Mouse (Mus musculus) naive thymus-derived CD4-positive, alpha-beta T cell, adult 5 months (primary cell): Measurements from ENCODE around the gene Pik3c2g. TPM values are rescaled to one million over a fixed set of nuclear protein-coding genes. Genes with fewer than 3 reads are reported as not detected.

Experiments
- polyA plus RNA-seq: library from polyadenylated mRNA; unstranded; fragments of 100-300 nt; shearing (Covaris generic); gene quantifications from one replicate; pipeline ENCODE4 v1.2.1, GENCODE M21; 2017

Pik3c2g gene
- 0.12 TPM for polyA plus RNA-seq

GRCm38 (mm10) chr6:139586892-139587291 is at the start of gene Pik3c2g:
Pik3c2g (plus strand) TSS chr6:139587221.

Other genes with a start within 250 kb of the Pik3c2g start
- not detected for gene Rergl, start 85.2 kb upstream of the Pik3c2g start, polyA plus RNA-seq